Mouse (Mus musculus) bone marrow macrophage, adult 2 months (primary cell): ENCODE results near the gene Evi5. TPM values are rescaled to one million over a fixed set of nuclear protein-coding genes. Genes with fewer than 3 reads are reported as not detected.

Experiments used
- H3K27ac ChIP-seq: 2 replicates; pipeline ENCODE4 v1.5.1; 2012; ENCODE audit warnings: low read depth, low read length; ENCODE audit not compliant: insufficient read depth
- H3K4me1 ChIP-seq: 2 replicates; pipeline ENCODE4 v1.6.1; 2012; ENCODE audit warnings: low read length; ENCODE audit not compliant: control insufficient read depth, insufficient read depth
- H3K4me3 ChIP-seq: 2 replicates; pipeline ENCODE4 v1.5.1; 2012; ENCODE audit warnings: mild to moderate bottlenecking, low read length, moderate library complexity; ENCODE audit not compliant: insufficient read depth
- CTCF ChIP-seq: IDR thresholded peaks from 2 replicates; pipeline ENCODE4 v1.5.1; 2012; ENCODE audit warnings: low read depth, mild to moderate bottlenecking, low read length, moderate library complexity
- POLR2A ChIP-seq: IDR thresholded peaks from 2 replicates; pipeline ENCODE4 v1.6.1; 2012; ENCODE audit warnings: mild to moderate bottlenecking, low read depth, low read length, borderline replicate concordance
- polyA plus RNA-seq: library from polyadenylated mRNA; stranded (reverse); fragments of >200 nt; gene quantifications from 2 replicates; pipeline ENCODE4 v1.2.4, GENCODE M21; 2012; ENCODE audit not compliant: missing spikeins, insufficient read depth, insufficient read length

Gene Evi5
- polyA plus RNA-seq, 1 experiment: 30.7 TPM

DNA sequence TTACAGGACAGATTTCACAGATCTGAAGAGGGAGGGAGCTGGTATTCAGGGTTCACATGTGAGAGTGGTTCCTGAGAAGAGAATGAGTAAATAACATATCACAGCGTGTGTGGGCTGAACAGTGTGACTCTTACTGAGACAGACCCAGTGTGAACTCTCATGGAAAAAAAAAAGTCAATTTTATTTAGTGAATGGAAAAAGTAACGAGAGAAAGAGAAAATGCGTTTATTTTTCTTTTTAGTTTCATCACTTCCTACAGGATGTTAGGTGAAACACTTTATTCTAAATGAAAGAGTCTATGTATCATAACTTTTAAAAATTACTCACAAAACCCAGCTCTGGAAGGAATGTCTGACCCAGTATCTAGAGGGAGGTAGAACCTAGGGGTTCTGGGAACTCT lies 143.5 kb downstream of the Evi5 start:
- Histone ChIP-seq H3K27ac (no peak overlapping the region), H3K4me3 (no peak overlapping the region), H3K4me1 (no peaks in the 10 kb centered on the region)
- TF ChIP-seq CTCF (no peak), POLR2A (no peak)

DNA sequence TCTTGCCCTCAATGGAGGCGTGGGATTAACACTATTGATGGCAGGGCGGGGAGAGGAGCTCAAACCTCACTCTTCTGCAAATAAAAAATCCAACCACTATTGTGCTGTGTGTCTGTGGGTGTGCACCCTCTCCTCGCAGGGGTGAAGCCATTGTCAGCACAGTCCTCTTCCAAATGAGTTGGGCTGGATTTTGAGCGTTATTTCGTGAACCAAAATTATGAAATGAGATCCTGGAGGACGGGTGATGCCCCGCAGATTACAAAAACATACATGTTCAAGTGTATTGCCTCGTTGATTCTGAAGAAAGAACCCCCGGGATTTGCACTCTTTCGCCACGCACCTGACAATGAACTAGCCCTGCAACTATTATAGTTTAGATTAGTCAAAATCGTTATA lies 147.9 kb downstream of the Evi5 start:
- peak overlapping the region; percentile 59; the same call in 1 of the 2 replicates for H3K4me3 ChIP-seq
- no peak overlapping the region for H3K27ac ChIP-seq
- TF ChIP-seq CTCF: no peak
- TF ChIP-seq POLR2A: no peak
- no peaks in the 10 kb centered on the region for H3K4me1 ChIP-seq

DNA sequence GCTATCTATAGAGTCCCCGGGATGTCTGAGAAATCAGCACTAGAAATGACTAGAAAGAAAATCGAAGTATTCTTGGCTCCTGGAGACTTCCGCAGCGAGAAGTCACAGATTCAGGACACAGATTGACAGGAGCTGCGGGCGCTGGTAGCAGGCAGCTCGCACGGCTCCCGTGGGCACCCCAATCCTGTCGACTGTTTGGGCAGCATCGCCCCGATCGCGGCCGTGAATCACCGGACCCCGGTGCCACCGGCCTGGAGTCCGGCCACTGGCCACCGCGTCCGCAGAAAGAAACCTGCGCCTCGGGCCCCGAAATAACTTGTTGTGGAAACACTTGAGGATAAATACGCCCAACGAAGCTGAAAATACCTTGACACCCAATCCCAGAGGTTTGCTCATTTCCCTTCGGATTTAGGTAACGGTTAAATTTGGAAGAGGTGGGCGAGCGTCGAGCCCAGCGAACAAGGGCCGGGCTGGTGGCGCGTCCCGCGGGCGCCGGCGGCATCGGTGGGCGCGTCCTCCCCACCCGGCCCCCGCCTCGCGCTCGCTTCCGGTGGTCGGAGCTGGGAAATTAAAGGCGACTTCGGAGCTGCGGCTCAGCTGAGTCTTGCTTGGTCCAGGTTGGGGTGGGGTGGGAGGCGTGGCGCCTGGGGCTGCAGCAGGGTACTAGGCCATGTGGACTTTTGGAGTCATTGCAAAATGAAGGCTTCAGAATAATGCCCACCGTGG lies 148.5 kb downstream of the Evi5 start:
- peak overlapping the region; percentile 59 for H3K4me3 ChIP-seq
- TF ChIP-seq CTCF (no peak), POLR2A (no peak)
- H3K27ac ChIP-seq: no peak overlapping the region
- no peaks in the 10 kb centered on the region for H3K4me1 ChIP-seq

DNA sequence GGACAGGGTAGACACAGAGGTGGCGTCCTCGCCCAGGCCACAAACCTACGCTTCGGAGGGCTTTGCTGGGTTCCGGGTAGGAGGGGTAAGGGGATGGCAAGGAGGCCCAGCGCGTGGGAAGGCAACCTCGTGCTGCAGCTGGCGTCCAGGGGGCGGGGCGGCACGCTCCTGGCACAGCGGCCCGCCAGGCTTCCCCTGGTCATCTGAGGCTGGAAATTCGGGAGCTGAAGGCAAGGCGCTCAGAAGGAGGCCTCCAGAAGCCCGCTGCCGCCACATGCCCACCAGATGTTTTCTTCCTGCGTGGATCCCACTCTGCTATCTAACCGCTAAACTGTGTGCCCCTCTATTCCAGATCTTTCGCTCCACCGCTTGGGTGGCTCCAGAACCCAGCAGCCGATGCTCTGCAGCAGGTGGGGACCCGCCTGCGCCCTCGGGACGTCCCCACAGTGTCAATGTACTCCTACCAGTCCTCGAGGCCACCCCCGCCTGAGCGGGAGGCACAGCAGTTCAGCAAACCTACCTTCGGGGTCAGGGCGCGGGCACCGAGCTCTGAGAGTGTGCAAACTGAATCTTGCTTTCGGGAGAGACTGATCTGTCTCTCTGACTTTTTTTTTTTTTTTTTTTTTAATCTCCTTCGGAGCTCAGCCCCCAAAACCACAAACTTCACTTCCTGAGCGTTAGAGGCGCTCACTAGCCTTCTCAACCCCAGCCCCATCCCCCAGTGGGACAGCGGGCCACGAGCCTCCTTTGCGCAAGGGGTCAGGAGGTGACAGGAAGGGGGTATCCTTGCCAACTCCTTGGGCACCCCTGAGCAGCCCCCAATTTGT lies 149.3 kb downstream of the Evi5 start, which contains the start of gene Gfi1:
Gene Gfi1 (minus strand): TSS at position 602 of the 827 bp plus-strand sequence.
- Histone ChIP-seq H3K4me3 (peak within 1 kb of the TSS; percentile 59), H3K27ac (no peak within 1 kb of the TSS), H3K4me1 (no peaks in the 10 kb centered on the region)
- TF ChIP-seq CTCF (no peak; the same call in 1 of the 2 replicates), POLR2A (no peak)

DNA sequence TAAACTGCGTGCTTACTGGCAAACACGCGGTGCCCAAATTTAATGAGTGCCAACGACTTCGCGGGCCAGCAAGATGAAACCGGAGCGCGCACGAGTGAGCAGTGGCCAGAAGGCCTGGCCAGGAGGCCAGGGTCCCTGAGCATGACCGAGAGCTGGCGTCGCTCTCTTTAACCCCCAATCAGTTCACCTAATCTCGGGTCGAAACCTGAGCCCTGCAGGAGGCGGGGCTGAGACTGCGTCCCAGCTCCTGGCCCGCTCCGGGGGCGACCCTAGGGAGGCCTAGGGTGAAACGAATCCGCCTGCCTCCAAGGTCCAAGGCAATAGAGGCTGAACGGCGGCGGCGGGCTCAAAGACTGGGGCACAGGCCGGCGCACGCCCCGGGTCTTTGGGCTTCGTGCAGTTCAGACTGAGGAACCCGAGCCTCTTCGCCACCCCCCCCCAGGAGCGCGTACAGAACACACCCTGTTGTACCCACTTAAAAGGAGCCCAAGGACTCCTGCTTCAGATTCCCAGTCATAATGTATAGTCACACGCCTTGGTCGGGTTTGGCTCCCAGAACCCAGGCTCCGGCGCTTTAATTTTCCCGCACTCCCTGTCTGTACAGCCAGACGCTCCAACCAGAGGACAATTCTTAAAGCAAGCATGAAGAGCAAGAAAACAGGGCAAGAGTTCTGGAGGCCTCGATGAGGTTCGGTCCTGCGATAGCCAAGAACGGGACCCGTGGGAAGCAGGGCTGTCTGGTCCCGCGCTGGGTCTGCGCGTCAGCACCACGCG lies 150.1 kb downstream of the Evi5 start:
- peak overlapping the region; percentile 59 for H3K4me3 ChIP-seq
- H3K4me1 ChIP-seq: no peaks in the 10 kb centered on the region
- no peak for TF ChIP-seq POLR2A
- H3K27ac ChIP-seq: no peak overlapping the region

DNA sequence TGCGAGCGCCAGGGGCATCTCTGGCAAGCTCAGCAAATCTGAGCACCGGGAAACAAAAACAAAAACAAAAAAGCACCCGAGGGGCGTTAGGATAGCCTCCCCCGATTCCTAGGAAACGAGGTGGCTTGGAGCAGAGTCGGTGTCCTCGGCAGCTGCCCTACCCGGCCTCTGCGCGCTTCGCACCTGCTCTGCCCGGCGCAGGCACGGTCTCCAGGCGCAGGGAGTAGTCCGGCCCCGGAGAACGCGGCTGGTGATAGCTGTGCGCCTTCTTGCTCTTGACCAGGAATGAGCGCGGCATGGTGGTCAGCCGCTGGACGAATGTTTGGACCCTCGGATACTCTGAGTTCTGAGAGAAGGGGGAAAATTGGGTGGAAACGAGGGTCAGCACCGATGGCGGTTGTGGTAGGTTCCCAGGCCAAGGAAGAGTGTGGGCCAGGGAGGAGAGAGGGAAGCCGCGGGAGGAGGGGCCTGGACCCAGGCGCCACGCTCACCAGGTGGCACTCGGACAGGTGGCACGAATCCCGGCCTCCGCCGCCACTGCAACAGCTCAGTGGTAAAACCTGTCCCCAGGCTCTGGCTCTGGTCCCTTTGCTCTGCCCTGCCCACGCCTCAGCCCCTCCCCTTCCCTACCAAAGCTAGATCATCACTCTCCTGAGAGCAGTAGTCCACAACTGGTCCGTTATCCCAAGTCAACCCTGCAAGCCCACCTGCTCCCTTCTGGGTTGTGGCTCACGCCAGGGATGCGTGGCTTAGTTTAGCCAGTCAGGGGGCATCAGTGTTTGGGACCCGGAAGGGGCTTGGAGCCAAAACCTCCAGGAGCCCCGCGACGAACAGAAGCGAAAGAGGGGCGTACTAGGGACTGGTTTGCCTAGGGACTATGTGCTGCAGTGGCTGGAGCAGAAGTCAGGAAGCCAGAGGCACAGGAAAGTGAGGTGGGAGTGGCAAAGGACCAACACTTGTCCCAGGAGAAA lies 151.1 kb downstream of the Evi5 start:
- TF ChIP-seq POLR2A: no peak
- TF ChIP-seq CTCF: no peak
- peak overlapping the region; percentile 59 for H3K4me3 ChIP-seq
- H3K27ac ChIP-seq: no peak overlapping the region
- H3K4me1 ChIP-seq: no peaks in the 10 kb centered on the region

DNA sequence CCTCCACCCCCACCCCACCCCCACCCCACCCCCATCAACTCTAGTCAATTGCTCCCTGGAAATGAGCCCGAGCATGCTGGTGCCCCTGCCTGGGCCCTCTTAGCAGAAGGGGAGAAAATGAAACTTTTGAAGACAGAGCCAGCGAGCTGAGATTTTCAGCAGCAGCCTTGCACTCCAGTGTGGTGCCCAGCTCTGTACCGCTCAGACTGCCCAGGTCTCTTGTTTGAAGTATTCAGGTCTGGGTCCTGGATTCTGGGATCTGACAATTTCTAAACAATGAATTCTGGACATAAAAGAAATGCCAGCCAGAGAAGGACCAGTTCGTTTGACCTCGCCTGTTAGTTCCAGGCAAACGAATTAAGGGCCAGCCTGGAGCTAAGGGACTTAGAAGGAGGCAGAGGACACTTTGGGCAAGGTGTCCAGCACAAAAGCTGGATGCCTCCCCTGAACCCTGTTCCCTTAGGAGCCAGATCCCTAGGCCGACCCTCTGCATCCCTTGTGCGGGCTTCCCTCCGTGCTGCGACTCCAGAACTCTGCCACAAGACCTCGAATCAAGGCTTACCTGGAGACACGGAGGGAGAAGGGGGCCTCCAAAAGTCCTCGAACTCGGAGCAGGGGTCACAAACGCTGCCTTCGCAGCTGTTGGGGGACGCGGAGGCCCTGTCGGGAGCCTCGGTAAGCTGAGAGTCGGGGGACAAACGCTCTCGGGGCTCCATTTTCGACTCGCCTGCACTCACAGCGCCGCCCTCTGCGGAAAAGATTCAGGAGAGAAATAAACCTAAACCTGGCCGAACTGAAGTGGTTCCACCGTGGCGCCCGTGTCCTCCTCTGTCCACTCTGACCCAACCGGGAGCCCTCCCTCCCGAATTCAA lies 152.0 kb downstream of the Evi5 start:
- Histone ChIP-seq H3K4me3 (peak overlapping the region; percentile 59), H3K27ac (no peak overlapping the region), H3K4me1 (no peaks in the 10 kb centered on the region)

DNA sequence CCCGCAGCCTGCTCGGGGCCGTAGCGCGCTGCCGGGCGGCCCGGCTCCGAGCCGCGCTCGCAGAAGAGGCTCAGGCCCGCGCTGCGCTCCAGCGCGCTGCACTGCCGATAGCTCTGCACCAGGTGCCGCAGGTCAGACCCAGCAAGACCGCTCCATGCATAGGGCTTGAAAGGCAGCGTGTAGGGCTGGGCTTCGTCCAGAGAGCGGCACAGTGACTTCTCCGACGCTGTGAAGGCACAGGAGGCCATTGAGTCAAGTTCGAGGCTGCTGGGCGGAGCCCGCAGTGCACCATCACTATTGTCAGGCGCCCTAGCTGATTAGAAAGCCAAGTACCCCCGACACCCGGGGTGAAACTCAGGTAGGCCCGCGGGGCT lies 153.3 kb downstream of the Evi5 start:
- no peak for TF ChIP-seq CTCF
- no peak for TF ChIP-seq POLR2A
- Histone ChIP-seq H3K4me3 (no peak overlapping the region), H3K4me1 (no peaks in the 10 kb centered on the region), H3K27ac (no peak overlapping the region)

More for the DNA sequence above, 152.0 kb downstream of the Evi5 start:
- TF ChIP-seq POLR2A: no peak
- TF ChIP-seq CTCF: no peak
